Mouse (Mus musculus) cerebellum, adult 11 months (tissue): ENCODE measurements at regions not wholly inside any gene's neighbourhood (a gene's known extent, or its start where the extent isn't known, plus 50 kb on each side); places are given as distances from the start of the nearest gene placed in this dataset.

ENCODE experiments used
- DNase-seq: peaks from one replicate; pipeline ENCODE4 v3.0.0; 2022

DNA sequence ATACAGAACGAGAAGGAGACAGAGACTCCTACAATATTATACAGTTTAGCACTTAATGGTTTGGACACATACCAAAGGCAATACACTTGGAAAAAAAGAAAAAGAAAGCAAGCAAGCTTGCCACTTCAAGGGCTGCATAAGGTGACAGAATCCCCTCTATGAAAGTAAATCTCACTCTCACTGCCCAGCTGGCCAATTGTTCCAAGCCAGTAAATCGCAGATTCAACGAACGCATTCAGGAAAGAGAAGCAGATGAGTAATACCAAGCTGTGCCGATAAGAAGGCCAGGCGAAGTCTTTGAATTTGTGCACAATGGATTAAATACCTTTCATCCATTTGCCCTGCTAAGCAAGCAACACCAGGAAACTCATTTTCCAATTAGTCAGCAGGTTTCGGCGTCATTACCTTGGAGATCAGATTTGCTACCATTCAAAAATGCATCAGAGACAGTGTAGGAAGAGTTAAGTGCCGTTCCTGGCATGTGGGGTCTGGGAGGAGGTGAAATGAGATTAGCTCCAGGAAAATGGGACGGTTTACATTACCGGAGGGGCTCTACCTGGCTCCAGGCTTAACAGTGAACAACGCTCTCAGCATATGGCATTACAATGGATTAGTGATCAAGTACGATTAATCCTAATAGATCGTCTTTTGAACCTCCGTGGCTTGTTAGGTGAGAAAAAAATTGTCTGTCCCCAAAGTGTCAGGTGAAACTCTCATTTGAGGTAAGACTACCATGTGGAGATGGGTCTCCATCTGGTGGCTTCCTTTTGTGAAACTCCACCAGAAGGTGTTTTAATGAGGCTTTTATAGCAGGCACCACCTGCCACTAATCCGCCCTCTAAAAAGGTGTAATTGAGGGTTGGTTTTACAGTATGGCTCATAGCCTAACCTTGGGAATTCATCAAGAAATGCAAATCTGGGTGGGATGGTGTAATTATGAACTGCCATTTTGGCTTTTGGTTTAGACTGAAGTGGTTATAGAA, 518.2 kb upstream of the Mpdz start:
- DNase-seq: peak; percentile 39

DNA sequence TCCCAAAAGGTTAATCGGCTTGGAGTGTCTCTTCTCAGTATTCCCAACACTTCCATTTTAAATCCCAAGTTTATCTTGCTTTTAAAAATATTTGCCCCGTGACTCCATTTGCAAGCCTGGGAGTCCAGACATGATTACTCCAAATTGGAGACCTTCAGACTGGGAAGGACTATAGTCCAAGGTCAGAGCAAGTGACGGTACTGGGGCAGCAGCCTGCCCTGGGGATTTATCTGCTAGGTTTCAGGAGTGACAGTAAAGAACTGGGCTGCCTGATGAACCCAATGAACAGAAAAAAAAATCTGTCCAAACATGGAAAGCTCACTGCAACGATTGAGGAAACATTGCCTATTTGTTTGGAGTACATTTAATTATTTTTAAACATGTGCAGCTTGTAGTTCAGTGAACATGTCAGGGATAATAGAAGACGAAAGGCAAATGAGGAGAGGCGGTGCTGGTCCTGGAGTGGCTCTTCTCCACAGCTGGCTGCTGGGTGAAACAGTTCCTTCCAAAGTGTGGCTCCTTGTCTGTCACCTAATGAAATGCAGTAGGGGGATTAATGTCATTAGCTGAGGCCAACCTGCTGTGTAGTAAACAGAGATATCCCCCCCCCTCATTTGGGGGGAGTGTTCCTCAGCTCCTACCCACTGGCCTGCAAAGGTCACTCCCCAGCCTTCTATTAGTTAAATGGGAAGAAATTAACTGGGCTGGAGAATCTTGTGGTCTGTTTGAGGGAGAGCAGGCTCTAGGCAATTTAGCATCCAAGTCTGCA, 514.5 kb upstream of the Mpdz start:
- DNase-seq: no peak

DNA sequence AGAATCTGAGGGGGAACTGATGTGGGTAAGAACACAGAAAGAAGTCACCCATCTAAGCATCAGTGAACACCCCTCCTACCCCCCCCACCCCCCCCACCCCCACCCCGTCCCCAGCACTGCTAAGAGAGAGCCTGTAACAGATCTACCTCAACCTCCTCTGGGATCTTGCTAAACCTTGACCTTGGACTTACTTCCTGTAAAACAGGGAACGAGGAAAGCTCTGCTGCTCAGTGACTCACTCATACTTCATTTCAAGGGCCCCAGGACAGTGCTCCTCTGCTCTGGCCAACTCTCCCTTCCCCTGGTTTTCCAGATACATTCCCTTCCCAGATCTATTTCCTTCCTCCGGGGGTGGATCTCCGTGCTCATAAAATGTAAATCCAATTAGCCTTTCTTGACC, 510.4 kb upstream of the Mpdz start:
- DNase-seq: no peak

DNA sequence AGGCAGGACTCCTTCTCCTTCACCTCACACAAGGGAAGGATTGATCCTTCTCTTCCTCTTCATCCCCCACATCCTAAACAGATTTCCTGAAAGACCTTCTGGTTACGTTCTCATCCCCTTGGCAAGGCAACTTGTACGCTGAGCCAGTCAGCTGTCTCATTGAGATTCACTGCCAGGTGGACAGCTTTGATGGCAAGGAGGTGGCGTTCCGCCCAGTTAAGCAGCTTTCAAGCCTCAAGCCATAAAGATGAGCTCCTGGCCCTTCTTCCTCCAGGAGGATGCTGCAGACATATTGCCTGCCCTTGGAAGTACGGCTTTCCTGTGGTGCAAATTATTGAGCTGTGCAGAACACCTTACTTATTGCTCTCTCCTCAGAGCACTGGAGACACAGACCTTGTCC, 494.8 kb upstream of the Mpdz start:
- peak; percentile 94 for DNase-seq

DNA sequence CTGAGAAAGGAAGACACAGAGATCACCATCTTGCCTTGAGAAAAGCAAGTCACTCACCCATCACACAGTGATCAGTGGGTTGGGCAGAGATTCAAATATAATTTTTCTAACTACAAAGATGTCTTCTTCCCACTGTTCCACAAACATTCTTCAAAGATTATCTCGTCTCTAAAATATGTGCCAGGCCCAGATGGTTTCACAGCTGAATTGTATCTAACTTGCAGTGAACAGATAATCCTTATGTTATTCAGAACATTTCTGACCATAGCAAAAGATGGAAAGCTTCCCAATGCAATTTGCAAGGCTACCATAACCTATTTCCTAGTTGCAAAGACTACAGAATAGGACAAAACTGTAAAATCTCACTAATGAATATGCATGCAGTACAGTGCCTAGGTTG, 488.3 kb upstream of the Mpdz start:
- DNase-seq: no peak

DNA sequence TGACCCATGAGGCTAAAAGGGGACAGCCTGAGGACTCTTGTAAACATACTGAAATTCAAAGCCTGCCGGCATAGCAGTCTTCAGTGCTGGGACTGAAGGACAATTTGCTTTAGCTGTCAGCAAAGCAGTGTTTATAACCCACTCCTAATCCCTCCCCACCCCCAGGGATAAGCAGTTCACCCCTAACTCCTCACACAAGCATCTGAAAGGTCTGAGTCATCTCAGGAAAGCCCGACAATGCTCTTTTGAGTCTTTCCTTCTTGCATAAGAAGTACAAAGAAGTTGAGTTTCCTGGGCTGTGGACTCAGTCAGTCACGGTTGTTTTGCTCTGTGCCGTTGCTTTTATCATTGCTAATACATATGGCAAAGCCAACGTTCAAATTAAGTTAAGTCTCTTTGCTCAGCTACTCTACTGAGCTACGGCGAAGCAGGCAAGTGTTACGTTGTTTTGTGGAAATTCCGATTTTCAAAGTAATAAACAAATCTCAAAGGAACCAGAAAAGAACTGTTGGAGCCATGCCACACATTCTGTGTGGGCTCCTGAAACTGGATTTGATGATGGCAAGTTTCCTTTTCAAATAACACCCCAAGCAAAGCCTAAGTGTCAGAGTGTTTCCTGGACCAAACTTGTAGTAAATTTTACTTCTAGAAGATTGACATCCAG, 486.1 kb upstream of the Mpdz start:
- DNase-seq: no peak

DNA sequence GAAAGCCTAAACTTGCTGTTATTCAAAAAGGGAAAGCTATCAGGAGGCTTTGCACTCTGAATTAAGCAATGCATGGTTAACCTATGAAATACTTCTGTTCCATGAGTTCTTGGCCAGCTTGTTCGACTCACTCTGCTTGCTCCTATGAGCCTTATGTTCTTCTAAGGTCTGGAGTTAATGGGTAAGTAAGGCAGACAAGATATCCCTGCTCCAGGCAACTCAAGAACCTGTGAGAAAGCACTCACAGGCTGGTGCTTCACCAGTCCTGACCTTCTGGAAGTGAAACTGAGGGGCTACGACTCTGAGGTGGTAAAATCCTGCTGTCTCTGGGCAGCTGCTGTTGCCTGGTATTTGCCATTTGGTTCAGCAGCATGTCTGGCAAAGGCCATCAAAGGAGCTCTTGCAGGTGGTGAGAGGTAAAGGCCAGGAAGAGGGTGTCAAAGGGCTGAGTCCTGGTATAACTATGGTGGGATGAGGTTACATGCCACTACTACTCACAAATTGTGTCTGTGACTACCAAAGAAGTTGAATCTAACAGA, 484.6 kb upstream of the Mpdz start:
- no peak for DNase-seq

DNA sequence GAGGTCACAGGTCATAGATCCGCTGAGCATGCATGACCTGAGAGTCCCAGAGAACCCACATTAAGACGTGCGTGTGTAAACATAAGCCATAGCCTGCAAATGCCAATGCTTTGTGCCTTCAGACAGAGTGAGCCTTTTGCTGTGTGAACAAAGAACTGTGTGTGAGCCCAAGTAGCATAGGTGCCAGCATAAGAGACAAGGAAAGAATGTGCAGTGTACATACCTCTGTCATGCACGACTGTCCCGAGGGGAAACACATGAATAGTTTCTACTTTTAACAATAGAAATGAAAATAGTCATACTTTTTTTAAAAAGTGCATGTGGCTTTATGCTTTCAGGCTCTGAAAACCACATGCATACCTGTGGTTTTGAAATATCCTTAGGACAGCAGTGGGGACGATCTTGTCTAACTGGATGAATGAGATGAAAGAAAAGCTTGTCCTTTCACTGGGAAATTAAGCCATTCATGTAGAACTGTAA, 484.1 kb upstream of the Mpdz start:
- no peak for DNase-seq

DNA sequence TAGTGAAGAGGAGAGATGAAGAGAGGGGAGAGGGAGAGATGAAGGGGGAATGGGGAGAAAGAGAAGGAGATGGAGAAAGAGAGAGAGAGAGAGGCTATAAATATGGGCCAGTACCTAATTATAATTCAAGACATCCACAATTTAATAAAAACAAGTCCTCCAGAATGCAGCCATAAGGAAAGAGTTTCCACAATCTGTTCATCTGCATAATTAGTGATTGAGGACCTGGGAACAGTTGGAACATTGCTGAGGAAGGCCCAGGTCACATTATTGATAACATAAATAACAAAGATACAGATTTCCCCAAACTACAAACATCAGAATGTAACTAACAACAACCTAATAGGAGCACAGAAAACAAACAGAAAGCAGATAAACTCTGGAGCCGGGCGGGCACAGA, 483.0 kb upstream of the Mpdz start:
- DNase-seq: no peak

DNA sequence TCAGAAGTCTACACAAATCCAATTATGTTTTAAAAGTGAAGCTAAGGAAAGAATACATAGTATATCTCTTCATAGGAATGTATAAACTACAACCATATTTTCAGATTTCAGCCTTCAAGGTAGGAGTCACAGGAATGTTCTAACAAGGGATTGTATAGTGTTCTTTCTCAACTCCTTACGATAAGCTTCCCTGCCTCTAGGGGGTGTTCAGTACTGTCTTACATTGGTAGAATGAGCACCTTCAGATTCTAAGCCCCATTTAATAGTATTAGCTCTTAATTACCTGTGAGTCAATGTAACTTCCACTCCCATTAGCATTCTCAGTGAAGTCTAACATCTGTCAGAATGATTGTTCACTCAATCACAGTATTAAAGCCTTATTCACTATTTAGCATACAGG, 481.5 kb upstream of the Mpdz start:
- DNase-seq: no peak

DNA sequence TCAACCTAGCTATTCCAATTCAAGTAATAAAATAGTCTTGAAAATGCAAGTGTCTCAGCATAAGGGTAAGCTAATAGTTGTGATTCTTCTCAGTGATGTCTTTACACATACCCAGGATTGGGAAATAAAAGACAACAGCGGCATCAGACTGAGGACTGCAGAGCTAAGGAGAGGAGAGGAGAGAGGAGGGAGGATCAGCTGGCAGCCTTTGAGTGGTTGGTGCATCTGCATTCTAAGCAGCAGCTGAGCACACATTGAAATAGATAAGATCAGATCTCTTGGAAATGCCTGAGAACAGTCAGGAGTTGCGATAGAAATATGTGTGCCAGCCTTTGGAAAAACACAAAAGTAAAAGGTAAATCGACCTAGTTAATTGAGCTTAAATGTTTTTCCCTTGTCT, 480.3 kb upstream of the Mpdz start:
- DNase-seq: no peak

DNA sequence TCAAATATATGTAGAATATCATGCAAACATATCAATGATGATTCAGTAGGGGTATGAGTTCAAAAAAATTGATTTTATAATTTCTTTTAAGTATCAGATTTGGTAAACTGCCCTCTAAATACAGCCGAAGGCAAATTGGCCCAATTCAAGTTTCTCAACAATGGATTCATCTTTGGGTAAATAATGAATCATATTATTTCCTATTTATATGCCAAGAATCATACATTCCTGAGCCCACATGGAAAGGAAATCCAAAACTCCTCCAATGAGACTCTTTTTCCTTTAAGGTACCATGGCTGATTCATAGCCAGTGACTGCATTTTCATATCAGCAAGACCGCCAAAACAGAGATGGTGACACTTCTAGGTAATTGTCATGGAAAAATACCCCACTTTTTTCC, 472.4 kb upstream of the Mpdz start:
- DNase-seq: no peak

DNA sequence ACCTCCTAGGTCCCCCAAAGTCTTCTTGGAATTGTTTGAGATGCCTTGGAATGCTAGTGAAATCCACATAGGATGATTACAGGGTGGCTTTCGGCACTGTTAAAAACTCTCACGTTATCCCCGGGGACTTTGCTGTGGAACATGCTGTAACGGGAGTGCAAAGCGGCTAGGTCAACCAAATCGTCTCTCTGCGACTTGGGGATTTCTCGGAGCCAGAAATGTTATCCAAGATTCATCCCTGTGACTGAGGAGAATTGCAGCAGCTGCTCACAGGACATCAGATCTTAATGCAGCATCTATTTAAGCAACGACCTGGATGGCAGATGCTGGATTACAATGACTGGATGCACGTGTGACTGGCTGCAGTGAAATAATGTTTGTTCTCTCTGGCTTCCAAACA, 470.7 kb upstream of the Mpdz start:
- no peak for DNase-seq

DNA sequence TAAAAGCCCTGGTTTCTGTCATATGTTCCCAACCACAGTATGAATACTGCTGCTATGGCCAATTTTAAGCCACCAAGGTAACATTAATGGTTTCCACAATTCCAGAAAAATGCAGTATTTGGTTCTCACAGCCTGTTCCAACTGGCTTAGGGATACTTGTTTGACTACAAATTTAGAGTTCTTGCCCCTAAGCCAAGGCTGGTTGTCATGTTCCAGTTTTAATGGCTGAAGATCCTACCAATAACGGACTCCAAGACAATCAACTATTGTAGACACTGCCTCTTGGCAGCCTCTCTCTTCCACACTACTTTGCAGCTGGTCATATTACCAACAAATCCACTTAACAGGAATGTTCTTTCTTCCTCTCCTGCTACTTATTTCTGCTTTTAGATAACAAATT, 470.0 kb upstream of the Mpdz start:
- no peak for DNase-seq

DNA sequence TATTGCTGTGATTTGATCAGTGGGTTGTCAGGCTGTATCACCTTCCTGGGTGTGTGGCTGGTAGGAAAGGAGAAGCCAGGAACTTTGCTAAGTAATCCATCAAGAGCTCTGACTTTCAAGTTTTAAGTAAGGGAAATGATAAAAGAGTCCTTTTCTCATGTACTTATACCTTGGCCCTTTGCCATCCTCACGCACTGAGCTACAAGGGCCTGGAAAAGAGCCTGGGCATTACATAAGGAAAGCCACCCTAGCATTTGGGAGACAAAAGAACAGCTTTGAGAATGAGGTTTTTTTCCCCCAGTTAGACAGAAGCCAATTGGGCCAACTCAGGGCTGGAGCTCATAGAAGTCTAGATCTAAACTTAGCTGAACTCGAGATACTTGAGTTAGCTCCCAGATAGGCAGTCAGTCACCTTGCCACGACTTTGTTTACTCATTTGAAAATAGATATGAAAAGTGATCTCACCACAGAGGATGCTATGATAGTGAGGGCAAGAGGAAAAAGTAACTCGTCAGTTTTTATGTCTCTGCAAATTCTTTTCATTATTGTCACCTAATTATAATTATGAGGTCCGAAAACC, 457.4 kb upstream of the Mpdz start:
- DNase-seq: no peak

DNA sequence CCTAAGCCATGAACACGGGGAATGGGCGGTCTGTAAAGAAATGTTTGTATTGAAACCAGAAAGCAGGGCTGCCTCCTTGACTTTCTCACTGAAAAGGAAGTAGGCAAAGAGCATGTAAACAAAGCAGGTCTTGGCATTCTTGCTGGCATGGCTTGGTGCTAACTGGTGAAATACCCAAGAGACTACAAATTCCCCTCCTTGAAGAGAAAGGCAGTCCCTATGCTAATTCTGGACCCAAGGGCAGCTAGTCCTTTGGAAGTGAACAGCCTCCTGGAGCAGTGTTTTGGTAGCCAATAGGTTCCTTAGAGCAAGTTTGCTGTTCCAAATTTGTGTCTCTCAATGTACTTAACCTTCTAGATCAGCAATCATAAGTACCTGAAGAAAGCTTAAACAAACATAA, 456.0 kb upstream of the Mpdz start:
- no peak for DNase-seq

DNA sequence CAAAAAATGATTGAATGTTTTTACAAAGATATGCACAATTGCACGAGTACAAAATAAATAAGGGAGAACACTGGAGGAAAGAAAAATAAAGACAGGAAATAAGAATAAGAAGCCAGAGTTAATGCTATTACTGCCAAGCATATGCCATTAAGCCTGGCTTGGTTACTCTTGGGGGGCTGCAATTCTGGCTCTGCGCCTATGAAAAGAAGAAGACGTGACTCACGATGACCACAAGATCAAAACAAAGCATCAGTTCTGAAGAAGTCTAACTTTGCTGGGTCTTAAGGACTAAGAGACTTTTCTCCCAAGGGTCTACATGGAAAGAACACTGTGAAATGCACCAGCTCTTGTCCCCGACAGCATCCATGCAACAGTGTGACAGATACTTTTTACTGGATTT, 454.8 kb upstream of the Mpdz start:
- no peak for DNase-seq

DNA sequence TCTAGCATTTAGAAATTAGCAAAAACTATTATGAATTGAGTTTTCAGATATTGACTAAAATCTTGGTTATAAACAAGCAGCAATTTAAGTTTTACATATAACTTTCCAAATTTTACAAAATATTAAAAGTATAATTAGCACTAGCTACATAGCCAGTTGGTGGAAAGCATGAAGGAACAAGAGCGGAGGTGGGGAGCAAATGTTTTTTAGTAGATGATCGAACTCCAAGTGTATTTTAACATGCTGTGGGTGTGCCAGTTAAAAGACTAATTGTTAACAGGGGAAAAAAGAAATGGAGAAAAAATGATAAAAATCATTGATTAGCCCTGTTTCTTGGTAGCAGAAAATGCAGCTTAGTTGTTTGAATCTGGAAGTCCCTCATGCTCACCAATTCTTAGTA, 426.3 kb upstream of the Mpdz start:
- no peak for DNase-seq

DNA sequence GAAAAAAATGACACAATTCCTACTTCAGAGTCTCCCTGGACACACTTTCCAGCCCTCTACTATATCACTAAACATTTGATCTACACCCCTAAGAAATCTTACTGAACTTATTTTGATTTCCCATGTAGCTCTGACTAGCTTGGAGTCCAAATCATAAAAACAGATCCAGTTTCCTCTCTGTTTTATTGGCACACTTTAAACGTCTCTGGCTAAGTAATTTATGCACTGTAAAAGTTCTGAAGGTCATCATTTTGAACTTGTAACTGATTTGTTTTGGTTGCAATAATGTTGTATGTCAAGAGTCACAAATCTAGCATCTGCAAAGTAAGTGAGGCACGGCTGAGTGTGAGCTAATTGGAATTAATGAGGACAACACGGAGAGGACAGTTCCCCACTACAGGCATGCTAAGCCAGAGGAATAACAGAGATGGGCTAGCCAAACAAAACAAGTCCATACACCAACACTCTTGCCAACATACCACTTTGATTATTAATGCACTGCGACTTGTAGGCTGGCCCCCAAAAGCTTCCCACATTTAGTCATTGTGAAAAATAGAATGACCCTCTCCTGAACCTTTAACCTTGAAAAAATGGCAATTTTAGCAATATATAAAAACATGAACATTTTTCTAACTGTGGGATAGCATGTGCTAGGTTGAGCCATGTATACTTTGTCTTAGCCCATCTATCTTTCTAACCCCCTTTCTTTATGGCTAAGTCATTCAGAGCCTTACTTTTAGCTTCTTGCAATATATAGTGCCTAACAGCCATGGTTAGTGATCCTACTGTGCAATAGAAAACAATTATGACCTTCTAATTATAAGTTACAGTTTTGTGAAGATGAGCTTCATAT, 399.3 kb upstream of the Mpdz start:
- no peak for DNase-seq

DNA sequence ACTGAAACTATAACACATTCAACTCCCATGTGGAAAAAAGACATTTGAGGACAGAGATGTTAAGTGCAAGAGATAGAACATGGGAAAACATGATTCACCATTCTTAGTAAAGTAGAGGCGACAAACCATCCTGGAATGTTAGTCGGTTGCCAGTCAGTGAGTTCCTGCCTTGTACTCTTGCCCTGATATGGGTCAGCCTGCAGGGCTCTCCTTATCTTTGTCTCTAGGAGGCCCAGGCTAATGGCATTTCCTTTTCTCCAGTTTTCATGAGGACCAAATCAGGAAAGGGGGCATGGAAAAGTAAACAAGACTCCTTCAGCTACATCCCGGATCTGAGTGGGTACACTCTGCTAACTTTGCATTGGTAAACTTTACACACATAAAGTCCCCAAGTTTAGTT, 387.4 kb upstream of the Mpdz start:
- DNase-seq: no peak

DNA sequence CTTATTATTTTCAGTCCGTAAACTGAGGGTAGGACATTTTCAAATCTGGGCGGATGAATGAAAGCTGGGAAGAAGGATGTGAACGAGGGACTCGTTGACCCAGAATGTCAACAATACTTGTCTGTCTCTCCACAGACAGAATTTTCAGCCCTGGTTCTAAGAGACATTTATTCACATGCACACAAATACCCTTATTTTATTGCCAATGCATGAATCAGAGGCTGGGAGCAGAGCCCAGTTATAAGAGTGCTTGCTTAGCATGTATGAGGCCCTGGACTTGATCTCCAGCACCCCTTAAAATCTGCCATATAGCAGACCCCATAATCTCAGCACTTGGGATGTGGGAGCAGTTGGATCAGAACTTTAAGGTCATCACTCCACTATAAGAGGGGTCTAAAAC, 384.8 kb upstream of the Mpdz start:
- no peak for DNase-seq

DNA sequence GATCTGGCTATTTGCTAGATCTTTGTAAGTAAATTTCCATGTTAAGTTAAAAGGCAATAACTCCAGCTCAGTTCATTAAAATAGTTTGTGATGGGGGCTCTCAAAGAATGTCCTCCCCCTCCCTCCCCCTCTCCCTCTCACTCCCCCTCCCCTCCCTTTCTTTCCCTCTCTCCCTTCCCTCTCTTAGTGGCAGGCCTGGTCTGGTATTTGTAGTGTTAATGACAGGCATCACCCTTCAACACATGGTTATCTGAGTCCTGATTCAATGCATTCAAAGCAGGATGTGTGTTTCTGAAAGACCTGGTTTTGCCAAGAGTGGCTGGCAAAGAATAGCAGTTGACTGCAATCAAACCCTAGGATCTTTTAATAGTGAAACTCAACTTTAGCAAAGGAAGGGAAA, 383.4 kb upstream of the Mpdz start:
- DNase-seq: no peak
